Mouse (Mus musculus) forebrain, embryonic 11.5 days (tissue): ENCODE data around the gene Myl3. TPM values are rescaled to one million over a fixed set of nuclear protein-coding genes. Genes with fewer than 3 reads are reported as not detected.

Experiments
- ATAC-seq: fragments of 200-750 bp; cut with Nextera tagmentation; replicated peaks from 2 replicates; pipeline ENCODE4 v1.8.0; 2017; ENCODE audit warnings: moderate TSS enrichment; ENCODE audit not compliant: low FRiP score
- DNase-seq: peaks from one replicate; pipeline ENCODE4 v3.0.0-alpha.2; 2017; ENCODE audit warnings: low spot score
- H3K27ac ChIP-seq: fragments of 300-500 bp; sonication (generic); 2 replicates; pipeline ENCODE4 v1.5.1; 2014; ENCODE audit warnings: low read depth, low read length
- H3K27me3 ChIP-seq: fragments of 300-500 bp; sonication (generic); 2 replicates; pipeline ENCODE4 v1.6.1; 2014; ENCODE audit warnings: mild to moderate bottlenecking, low read length, mixed read lengths; ENCODE audit not compliant: control insufficient read depth, insufficient read depth
- H3K36me3 ChIP-seq: fragments of 300-500 bp; sonication (generic); 2 replicates; pipeline ENCODE4 v1.6.1; 2014; ENCODE audit warnings: mild to moderate bottlenecking, low read length, moderate library complexity, mixed read lengths; ENCODE audit not compliant: control insufficient read depth, insufficient read depth
- H3K4me1 ChIP-seq: fragments of 300-500 bp; sonication (generic); replicated peaks from 2 replicates; pipeline ENCODE4 v1.6.1; 2014; ENCODE audit warnings: low read length, mixed read lengths; ENCODE audit not compliant: control insufficient read depth, insufficient read depth
- H3K4me2 ChIP-seq: fragments of 300-500 bp; sonication (generic); 2 replicates; pipeline ENCODE4 v1.6.1; 2014; ENCODE audit warnings: low read depth, mild to moderate bottlenecking, low read length, moderate library complexity, mixed read lengths; ENCODE audit not compliant: severe bottlenecking
- H3K4me3 ChIP-seq: fragments of 300-500 bp; sonication (generic); 2 replicates; pipeline ENCODE4 v1.5.1; 2014; ENCODE audit warnings: low read depth, low read length
- H3K9ac ChIP-seq: fragments of 300-500 bp; sonication (generic); 2 replicates; pipeline ENCODE4 v1.6.1; 2014; ENCODE audit warnings: low read length
- H3K9me3 ChIP-seq: fragments of 300-500 bp; sonication (generic); 2 replicates; pipeline ENCODE4 v1.6.1; 2016; ENCODE audit warnings: low read length, mixed read lengths; ENCODE audit not compliant: control insufficient read depth
- WGBS: fragments of 180-500 bp; shearing (Covaris S2); extraction: QIAGEN DNeasy Blood & Tissue Kit; methylation state at CpG from one replicate; pipeline ENCODE4 v1.1.7; 2014; 5-methylcytosine and 5-hydroxymethylcytosine counted together
- polyA plus RNA-seq: library from polyadenylated mRNA; unstranded; fragments of >200 nt; fragmentation: Nextera tagmentation; extraction: Ambion mirVana; gene quantifications from 2 replicates; pipeline ENCODE4 v1.2.1, GENCODE M21; 2014

The Myl3 gene
- polyA plus RNA-seq, 1 experiment from 2014 or later: not detected

- 84% methylated on average over 7 of the region's 7 CpGs for WGBS
These were observed 7.5 kb upstream of the Myl3 start for GRCm38 (mm10) chr9:110734154-110734553.

GRCm38 (mm10) chr9:110736362-110736761, 5.3 kb upstream of the Myl3 start:
- Histone ChIP-seq H3K4me1 (peaks cover 4% of the 10 kb centered on the region), H3K9ac (no peak overlapping the region; the same call in 1 of the 2 replicates), H3K4me3 (no peak overlapping the region), H3K27ac (no peak overlapping the region), H3K4me2 (no peak overlapping the region), H3K27me3 (peaks cover 13% of the 10 kb centered on the region), H3K9me3 (no peaks in the 10 kb centered on the region), H3K36me3 (no peaks in the 10 kb centered on the region)
- no peak for ATAC-seq
- DNase-seq: no peak
- 52% methylated on average over 9 of the region's 9 CpGs for WGBS

More at GRCm38 (mm10) chr9:110734154-110734553, 7.5 kb upstream of the Myl3 start:
- Histone ChIP-seq H3K4me3 (no peak overlapping the region), H3K4me1 (peaks cover 4% of the 10 kb centered on the region), H3K27ac (no peak overlapping the region), H3K9me3 (no peaks in the 10 kb centered on the region), H3K36me3 (no peaks in the 10 kb centered on the region), H3K9ac (no peak overlapping the region), H3K27me3 (peaks cover 4% of the 10 kb centered on the region; the same call in 1 of the 2 replicates), H3K4me2 (no peak overlapping the region)
- no peak for ATAC-seq
- DNase-seq: no peak

GRCm38 (mm10) chr9:110738054-110738453, 3.6 kb upstream of the Myl3 start:
- Histone ChIP-seq H3K36me3 (no peaks in the 10 kb centered on the region), H3K4me3 (no peak overlapping the region), H3K27ac (no peak overlapping the region), H3K9ac (no peak overlapping the region), H3K27me3 (peaks cover 21% of the 10 kb centered on the region), H3K9me3 (no peaks in the 10 kb centered on the region), H3K4me2 (no peak overlapping the region), H3K4me1 (peaks cover 9% of the 10 kb centered on the region)
- WGBS: 18% methylated on average over 1 of the region's 1 CpGs
- DNase-seq: no peak
- no peak for ATAC-seq

GRCm38 (mm10) chr9:110739961-110740360, 1.7 kb upstream of the Myl3 start:
- no peak overlapping the region for H3K27ac ChIP-seq
- no peaks in the 10 kb centered on the region for H3K36me3 ChIP-seq
- H3K4me3 ChIP-seq: no peak overlapping the region
- no peak for ATAC-seq
- H3K4me2 ChIP-seq: no peak overlapping the region
- no peak overlapping the region for H3K9ac ChIP-seq
- no peaks in the 10 kb centered on the region for H3K9me3 ChIP-seq
- 89% methylated on average over 7 of the region's 7 CpGs for WGBS
- H3K27me3 ChIP-seq: peaks cover 32% of the 10 kb centered on the region
- DNase-seq: no peak
- peaks cover 7% of the 10 kb centered on the region; the same call in 1 of the 2 replicates for H3K4me1 ChIP-seq

- Histone ChIP-seq H3K27ac (peak overlapping the region; percentile 25; the same call in 1 of the 2 replicates), H3K27me3 (peaks cover 34% of the 10 kb centered on the region)
- peak; percentile 83 for DNase-seq
These were observed 762 bp downstream of the Myl3 start for GRCm38 (mm10) chr9:110742295-110742950.

GRCm38 (mm10) chr9:110742951-110743455, 1.3 kb downstream of the Myl3 start:
- DNase-seq (peak; percentile 77), ATAC-seq (peak; percentile 37)
- WGBS: under 1% methylated on average over 42 of the region's 49 CpGs
- H3K9me3 ChIP-seq: no peaks in the 10 kb centered on the region
- H3K4me1 ChIP-seq: peaks cover 7% of the 10 kb centered on the region; the same call in 1 of the 2 replicates
- peak overlapping the region; percentile 73 for H3K9ac ChIP-seq
- H3K4me3 ChIP-seq: peak overlapping the region; percentile 59
- H3K4me2 ChIP-seq: peak overlapping the region; percentile 99
- peaks cover 34% of the 10 kb centered on the region for H3K27me3 ChIP-seq
- peak overlapping the region; percentile 25; the same call in 1 of the 2 replicates for H3K27ac ChIP-seq
- H3K36me3 ChIP-seq: no peaks in the 10 kb centered on the region

More at GRCm38 (mm10) chr9:110742295-110742950, 762 bp downstream of the Myl3 start:
- Histone ChIP-seq H3K4me1 (peaks cover 7% of the 10 kb centered on the region; the same call in 1 of the 2 replicates), H3K4me2 (peak overlapping the region; percentile 99), H3K36me3 (no peaks in the 10 kb centered on the region), H3K9me3 (no peaks in the 10 kb centered on the region), H3K9ac (peak overlapping the region; percentile 73), H3K4me3 (peak overlapping the region; percentile 59)
- 0% methylated on average over 43 of the region's 71 CpGs for WGBS
- peak; percentile 74 for ATAC-seq

- peak overlapping the region; percentile 73 for H3K9ac ChIP-seq
- ATAC-seq (peak; percentile 45), DNase-seq (peak; percentile 78)
- WGBS: 2% methylated on average over 58 of the region's 63 CpGs
- no peaks in the 10 kb centered on the region for H3K36me3 ChIP-seq
- H3K4me2 ChIP-seq: peak overlapping the region; percentile 99
- H3K4me1 ChIP-seq: peaks cover 7% of the 10 kb centered on the region; the same call in 1 of the 2 replicates
- H3K27me3 ChIP-seq: peaks cover 34% of the 10 kb centered on the region
- peak overlapping the region; percentile 59 for H3K4me3 ChIP-seq
- no peaks in the 10 kb centered on the region for H3K9me3 ChIP-seq
- H3K27ac ChIP-seq: peak overlapping the region; percentile 25; the same call in 1 of the 2 replicates
These were observed 2.0 kb downstream of the Myl3 start for GRCm38 (mm10) chr9:110743456-110744323.

- no peak overlapping the region for H3K4me3 ChIP-seq
- DNase-seq (no peak), ATAC-seq (no peak)
- H3K9me3 ChIP-seq: no peaks in the 10 kb centered on the region
- 11% methylated on average over 5 of the region's 5 CpGs for WGBS
- H3K36me3 ChIP-seq: no peaks in the 10 kb centered on the region
- H3K27me3 ChIP-seq: peaks cover 30% of the 10 kb centered on the region
- H3K9ac ChIP-seq: no peak overlapping the region
- no peak overlapping the region for H3K4me2 ChIP-seq
- H3K4me1 ChIP-seq: peaks cover 7% of the 10 kb centered on the region; the same call in 1 of the 2 replicates
- no peak overlapping the region for H3K27ac ChIP-seq
These were observed 4.1 kb downstream of the Myl3 start for GRCm38 (mm10) chr9:110745752-110746151.
